Comparison of ENCODE assay signal across 35 mouse cellular contexts in genomic region chr17:42299681-42300080, GRCm38 (mm10). TPM values are rescaled to one million over a fixed set of nuclear protein-coding genes. Genes with fewer than 3 reads are reported as not detected.
"Had no signal": no experiment of that assay in that cellular context is flagged by ENCODE, and none has a peak within 500 bp of the region (broad histone marks: within the 10 kb centered on the region; RNA-seq: fewer than 3 reads in every experiment).

No protein-coding gene starts in this region.

- H3K4me3 ChIP-seq: limb, embryonic 10.5 days; limb, embryonic 12.5 days; limb, embryonic 13.5 days; limb, embryonic 15.5 days; liver, embryonic 12.5 days; liver, embryonic 13.5 days; liver, embryonic 15.5 days; lung, embryonic 15.5 days; megakaryocyte, embryonic 14.5 days; midbrain, embryonic 12.5 days; midbrain, embryonic 13.5 days; midbrain, embryonic 15.5 days; myocyte; neural tube, embryonic 12.5 days had no signal

- H3K9me3 ChIP-seq: limb, embryonic 10.5 days; limb, embryonic 12.5 days; limb, embryonic 13.5 days; limb, embryonic 15.5 days; liver, embryonic 12.5 days; liver, embryonic 13.5 days; liver, embryonic 15.5 days; lung, embryonic 15.5 days; megakaryocyte, embryonic 14.5 days; midbrain, embryonic 12.5 days; midbrain, embryonic 13.5 days; midbrain, embryonic 15.5 days; neural tube, embryonic 12.5 days had no signal

- H3K4me2 ChIP-seq: limb, embryonic 12.5 days; limb, embryonic 13.5 days; limb, embryonic 15.5 days; liver, embryonic 11.5 days; liver, embryonic 12.5 days; liver, embryonic 13.5 days; liver, embryonic 15.5 days; lung, embryonic 14.5 days; lung, embryonic 15.5 days; midbrain, embryonic 12.5 days; midbrain, embryonic 13.5 days; midbrain, embryonic 15.5 days; neural tube, embryonic 12.5 days had no signal

- H3K36me3 ChIP-seq: limb, embryonic 10.5 days; limb, embryonic 12.5 days; limb, embryonic 13.5 days; limb, embryonic 15.5 days; liver, embryonic 12.5 days; liver, embryonic 13.5 days; liver, embryonic 15.5 days; lung, embryonic 15.5 days; midbrain, embryonic 12.5 days; midbrain, embryonic 13.5 days; midbrain, embryonic 15.5 days; neural tube, embryonic 12.5 days had no signal

- ATAC-seq: liver, embryonic 12.5 days; liver, postnatal 0 days; lung, postnatal 0 days; midbrain, embryonic 13.5 days; midbrain, embryonic 15.5 days; midbrain, embryonic 16.5 days had no signal

- H3K4me1 ChIP-seq: limb, embryonic 10.5 days; limb, embryonic 12.5 days; limb, embryonic 13.5 days; limb, embryonic 15.5 days; liver, embryonic 12.5 days; liver, embryonic 13.5 days; liver, embryonic 15.5 days; lung, embryonic 15.5 days; megakaryocyte, embryonic 14.5 days; midbrain, embryonic 12.5 days; midbrain, embryonic 13.5 days; neural tube, embryonic 12.5 days had no signal

- H3K27me3 ChIP-seq: limb, embryonic 12.5 days; limb, embryonic 13.5 days; limb, embryonic 15.5 days; liver, embryonic 12.5 days; liver, embryonic 13.5 days; liver, embryonic 15.5 days; lung, embryonic 15.5 days; megakaryocyte, embryonic 14.5 days; midbrain, embryonic 12.5 days; midbrain, embryonic 13.5 days; midbrain, embryonic 15.5 days; neural tube, embryonic 12.5 days had no signal

- H3K27ac ChIP-seq: limb, embryonic 10.5 days; limb, embryonic 12.5 days; limb, embryonic 13.5 days; limb, embryonic 15.5 days; liver, embryonic 12.5 days; liver, embryonic 13.5 days; liver, embryonic 14.5 days; liver, embryonic 15.5 days; lung, embryonic 15.5 days; macrophage; midbrain, embryonic 12.5 days; midbrain, embryonic 13.5 days; midbrain, embryonic 15.5 days; neural tube, embryonic 12.5 days had no signal

- DNase-seq: left cerebral cortex, postnatal 4 days; liver; liver, embryonic 13.5 days; liver, postnatal 0 days; lung, adult 18-20 months; lung, adult 2 months; lung, embryonic 14.5 days; lung, postnatal 10 days; lung, postnatal 14 days; lung, postnatal 36 days; lung, postnatal 4 days; midbrain, embryonic 14.5 days had no signal

- H3K9ac ChIP-seq: limb, embryonic 12.5 days; limb, embryonic 13.5 days; limb, embryonic 15.5 days; liver, embryonic 12.5 days; liver, embryonic 13.5 days; liver, embryonic 14.5 days; liver, embryonic 15.5 days; liver, postnatal 0 days; lung, embryonic 14.5 days; lung, embryonic 15.5 days; midbrain, embryonic 12.5 days; midbrain, embryonic 13.5 days; midbrain, embryonic 15.5 days; neural tube, embryonic 12.5 days had no signal

RNA-seq across cellular contexts. Expression of gene Ptchd4, which starts 16.1 kb away (rescaled TPM):
- total RNA-seq: liver, adult 2 months; megakaryocyte, adult 5-6 weeks; megakaryocyte-erythroid progenitor cell, adult 5-6 weeks; monocyte, adult 5-6 weeks had no signal
- polyA plus RNA-seq: liver, adult 2 months; liver, embryonic 13.5 days; liver, embryonic 14.5 days; liver, embryonic 15.5 days; liver, embryonic 16.5 days; liver, postnatal 0 days; lung, adult 2 months; lung, postnatal 0 days; macrophage; myocyte had no signal
